In genomic region chr6:127114753-127115456, GRCm38 (mm10) we compare ENCODE assay signal across 20 mouse cellular contexts. TPM values are rescaled to one million over a fixed set of nuclear protein-coding genes. Genes with fewer than 3 reads are reported as not detected.
DNase-seq lines count a peak whose midpoint lies in the region; ATAC-seq and TF ChIP-seq lines count a peak whose summit lies in the region.
"Had no signal": no experiment of that assay in that cellular context is flagged by ENCODE, and none has a peak within 500 bp of the region (broad histone marks: within the 10 kb centered on the region; RNA-seq: fewer than 3 reads in every experiment).

No protein-coding gene starts in this region.

- H3K4me1 ChIP-seq in forebrain, embryonic 13.5 days = 0 out of 2 replicates have a peak, but pooled peaks cover 5% of the 10 kb centered on the region
- peaks cover 3% of the 10 kb centered on the region for H3K4me1 ChIP-seq in forebrain, embryonic 12.5 days
- H3K4me1 ChIP-seq in forebrain, postnatal 0 days (ENCODE audit: insufficient read depth) = no peaks in the 10 kb centered on the region
- no peaks in the 10 kb centered on the region for H3K4me1 ChIP-seq in midbrain, embryonic 16.5 days (ENCODE audit: control insufficient read depth, insufficient read depth, low read length)
- H3K4me1 ChIP-seq in limb, embryonic 10.5 days = no peaks in the 10 kb centered on the region

- no peaks in the 10 kb centered on the region; the same call in 1 of the 2 replicates for H3K27me3 ChIP-seq in forebrain, embryonic 13.5 days
- peaks cover 8% of the 10 kb centered on the region; the same call in 1 of the 2 replicates for H3K27me3 ChIP-seq in forebrain, embryonic 12.5 days
- no peaks in the 10 kb centered on the region for H3K27me3 ChIP-seq in forebrain, postnatal 0 days (ENCODE audit: insufficient read depth, low read length)
- H3K27me3 ChIP-seq in midbrain, embryonic 16.5 days (ENCODE audit: control insufficient read depth, insufficient read depth, low read depth, low read length) = no peaks in the 10 kb centered on the region
- H3K27me3 ChIP-seq in limb, embryonic 10.5 days (ENCODE audit: low read depth, poor library complexity, severe bottlenecking) = 0 out of 2 replicates have a peak, but pooled peaks cover 7% of the 10 kb centered on the region
- H3K27me3 ChIP-seq: heart, embryonic 13.5 days had no signal

- H3K27ac ChIP-seq in forebrain, embryonic 13.5 days = no peak overlapping the region; the same call in 1 of the 2 replicates
- no peak overlapping the region for H3K27ac ChIP-seq in forebrain, embryonic 12.5 days
- H3K27ac ChIP-seq in forebrain, postnatal 0 days (ENCODE audit: low read depth, low read length) = no peak overlapping the region
- H3K27ac ChIP-seq in midbrain, embryonic 16.5 days (ENCODE audit: low read length) = no peak overlapping the region
- H3K27ac ChIP-seq in limb, embryonic 10.5 days = no peak overlapping the region
- H3K27ac ChIP-seq: heart, embryonic 13.5 days had no signal

- no peak for TF ChIP-seq CTCF in forebrain, postnatal 0 days (IDR thresholded peaks at IDR 0.05; ENCODE audit: low read depth)

- H3K36me3 ChIP-seq in forebrain, embryonic 13.5 days (ENCODE audit: poor library complexity, severe bottlenecking) = no peaks in the 10 kb centered on the region
- H3K36me3 ChIP-seq in forebrain, embryonic 12.5 days (replicated peaks) = no peaks in the 10 kb centered on the region
- no peaks in the 10 kb centered on the region for H3K36me3 ChIP-seq in forebrain, postnatal 0 days (ENCODE audit: insufficient read depth)
- H3K36me3 ChIP-seq in midbrain, embryonic 16.5 days (ENCODE audit: control insufficient read depth, insufficient read depth, low read length) = no peaks in the 10 kb centered on the region
- no peaks in the 10 kb centered on the region for H3K36me3 ChIP-seq in limb, embryonic 10.5 days
- H3K36me3 ChIP-seq: G1E; heart, embryonic 13.5 days had no signal

- no peak overlapping the region for H3K9ac ChIP-seq in forebrain, embryonic 13.5 days
- no peak overlapping the region for H3K9ac ChIP-seq in forebrain, embryonic 12.5 days
- no peak overlapping the region for H3K9ac ChIP-seq in forebrain, postnatal 0 days
- no peak overlapping the region for H3K9ac ChIP-seq in midbrain, embryonic 16.5 days (ENCODE audit: low read depth, low read length)
- H3K9ac ChIP-seq: heart, embryonic 13.5 days had no signal

- no peaks in the 10 kb centered on the region for H3K9me3 ChIP-seq in forebrain, embryonic 13.5 days (replicated peaks)
- no peaks in the 10 kb centered on the region for H3K9me3 ChIP-seq in forebrain, embryonic 12.5 days
- no peaks in the 10 kb centered on the region for H3K9me3 ChIP-seq in forebrain, postnatal 0 days (ENCODE audit: low read length)
- H3K9me3 ChIP-seq in midbrain, embryonic 16.5 days (replicated peaks; ENCODE audit: control insufficient read depth, low read length, poor library complexity, severe bottlenecking) = no peaks in the 10 kb centered on the region
- no peaks in the 10 kb centered on the region for H3K9me3 ChIP-seq in limb, embryonic 10.5 days (replicated peaks)
- H3K9me3 ChIP-seq: G1E; heart, embryonic 13.5 days had no signal

- no peak overlapping the region for H3K4me2 ChIP-seq in forebrain, embryonic 13.5 days
- H3K4me2 ChIP-seq in forebrain, embryonic 12.5 days = no peak overlapping the region
- H3K4me2 ChIP-seq in forebrain, postnatal 0 days (ENCODE audit: low read depth) = no peak overlapping the region
- H3K4me2 ChIP-seq in midbrain, embryonic 16.5 days (ENCODE audit: low read length) = no peak overlapping the region
- H3K4me2 ChIP-seq: heart, embryonic 13.5 days had no signal

- peak; percentile 38; the same call in 1 of the 2 replicates for ATAC-seq in forebrain, embryonic 13.5 days
- ATAC-seq in forebrain, embryonic 12.5 days (ENCODE audit: low FRiP score) = no peak
- ATAC-seq in forebrain, postnatal 0 days = peak; percentile 47; the same call in 1 of the 2 replicates
- peak; percentile 71 for ATAC-seq in midbrain, embryonic 16.5 days

- DNase-seq in left cerebral cortex, postnatal 4 days = peak; percentile 87
- DNase-seq in left cerebral cortex, adult 8-10 months (ENCODE audit: low spot score in 2 of 2) = no peak
- DNase-seq in forebrain, postnatal 0 days = peak; percentile 33
- DNase-seq in limb, embryonic 10.5 days (ENCODE audit: low spot score) = no peak
- DNase-seq in heart, postnatal 36 days = no peak
- DNase-seq: cerebellum, adult 11 months; embryo, embryonic 11 days; lung, adult 2 months; thymus, postnatal 4 days had no signal

- H3K4me3 ChIP-seq in forebrain, embryonic 13.5 days = no peak overlapping the region
- no peak overlapping the region for H3K4me3 ChIP-seq in forebrain, embryonic 12.5 days (replicated peaks)
- H3K4me3 ChIP-seq in forebrain, postnatal 0 days (ENCODE audit: low read depth, low read length) = no peak overlapping the region
- H3K4me3 ChIP-seq in midbrain, embryonic 16.5 days (ENCODE audit: low read depth, low read length) = no peak overlapping the region
- H3K4me3 ChIP-seq in limb, embryonic 10.5 days = no peak overlapping the region
- H3K4me3 ChIP-seq: heart, embryonic 13.5 days; myocyte had no signal

- WGBS in forebrain, embryonic 13.5 days = 65% methylated on average over 23 of the region's 23 CpGs
- WGBS in forebrain, embryonic 12.5 days = 66% methylated on average over 23 of the region's 23 CpGs
- WGBS in forebrain, postnatal 0 days = 51% methylated on average over 23 of the region's 23 CpGs
- 36% methylated on average over 23 of the region's 23 CpGs for WGBS in midbrain, embryonic 16.5 days
- 69% methylated on average over 23 of the region's 23 CpGs for WGBS in limb, embryonic 10.5 days

- intact Hi-C loops in left cerebral cortex, postnatal 4 days (cut with DNase I) = no loop called here
- intact Hi-C loops in heart, postnatal 36 days (cut with DNase I) = no loop called here

RNA-seq across cellular contexts. Expression of gene Tigar, which starts 5.5 kb away (rescaled TPM):
- 6.6 and 7.0 TPM in 2 replicates for polyA plus RNA-seq in forebrain, embryonic 13.5 days (2015; fragmentation: Nextera tagmentation; extraction: Ambion mirVana)
- polyA plus RNA-seq in forebrain, embryonic 12.5 days (2016; fragmentation: Nextera tagmentation; extraction: Ambion mirVana) = 8.8 and 9.9 TPM in 2 replicates
- total RNA-seq in left cerebral cortex, postnatal 4 days (2021) = 10 to 100 TPM; 16.4 to 18.6 TPM
- 10 to 100 TPM; 23.1 to 25.8 (median 24.3) TPM for total RNA-seq in left cerebral cortex, adult 8-10 months (2022)
- 8.1 and 9.3 TPM in 2 replicates for total RNA-seq in forebrain, postnatal 0 days (2014; rRNA removed)
- 6.1 and 6.8 TPM in 2 replicates for polyA plus RNA-seq in forebrain, postnatal 0 days (2015; fragmentation: Nextera tagmentation; extraction: Ambion mirVana)
- 5.9 and 7.4 TPM in 2 replicates for polyA plus RNA-seq in midbrain, embryonic 16.5 days (2015; fragmentation: Nextera tagmentation; extraction: Ambion mirVana)
- 4.7 and 5.1 TPM in 2 replicates for polyA plus RNA-seq in limb, embryonic 10.5 days (2016; fragmentation: Nextera tagmentation; extraction: Ambion mirVana)
- total RNA-seq in heart, postnatal 36 days (2021) = 10 to 100 TPM; 45.8 to 48.8 TPM

RNA-seq across cellular contexts. Expression of gene Ccnd2, which starts 37.1 kb away (rescaled TPM):
- polyA plus RNA-seq in forebrain, embryonic 13.5 days (2015; fragmentation: Nextera tagmentation; extraction: Ambion mirVana) = 1,785 and 2,054 TPM in 2 replicates
- 1,349 and 1,505 TPM in 2 replicates for polyA plus RNA-seq in forebrain, embryonic 12.5 days (2016; fragmentation: Nextera tagmentation; extraction: Ambion mirVana)
- total RNA-seq in left cerebral cortex, postnatal 4 days (2021) = 100 to 1,000 TPM; 139 to 147 TPM
- total RNA-seq in left cerebral cortex, adult 8-10 months (2022) = 10 to 100 TPM; 63.0 to 86.8 (median 73.0) TPM
- 31.4 and 44.1 TPM in 2 replicates for total RNA-seq in forebrain, postnatal 0 days (2014; rRNA removed)
- 430 and 467 TPM in 2 replicates for polyA plus RNA-seq in forebrain, postnatal 0 days (2015; fragmentation: Nextera tagmentation; extraction: Ambion mirVana)
- 245 and 326 TPM in 2 replicates for polyA plus RNA-seq in midbrain, embryonic 16.5 days (2015; fragmentation: Nextera tagmentation; extraction: Ambion mirVana)
- 609 and 799 TPM in 2 replicates for polyA plus RNA-seq in limb, embryonic 10.5 days (2016; fragmentation: Nextera tagmentation; extraction: Ambion mirVana)
- total RNA-seq in heart, postnatal 36 days (2021) = 100 to 1,000 TPM; 107 to 138 TPM

RNA-seq across cellular contexts. Expression of gene Fgf23, which starts 42.2 kb away (rescaled TPM):
- polyA plus RNA-seq in forebrain, embryonic 13.5 days (2015; fragmentation: Nextera tagmentation; extraction: Ambion mirVana) = not detected in 2 replicates
- 0.14 TPM in 1 of 2 replicates, not detected in the other for polyA plus RNA-seq in forebrain, embryonic 12.5 days (2016; fragmentation: Nextera tagmentation; extraction: Ambion mirVana)
- under 1 TPM; 0.38 to 0.54 TPM for total RNA-seq in left cerebral cortex, postnatal 4 days (2021)
- under 1 TPM in 3 of 4 experiments, not detected in 1; 0.39 to 0.84 (median 0.71) TPM for total RNA-seq in left cerebral cortex, adult 8-10 months (2022)
- total RNA-seq in forebrain, postnatal 0 days (2014; rRNA removed) = 0.15 and 0.38 TPM in 2 replicates
- polyA plus RNA-seq in forebrain, postnatal 0 days (2015; fragmentation: Nextera tagmentation; extraction: Ambion mirVana) = 0.08 and 0.13 TPM in 2 replicates
- polyA plus RNA-seq in midbrain, embryonic 16.5 days (2015; fragmentation: Nextera tagmentation; extraction: Ambion mirVana) = 0.26 and 0.39 TPM in 2 replicates
- polyA plus RNA-seq in limb, embryonic 10.5 days (2016; fragmentation: Nextera tagmentation; extraction: Ambion mirVana) = not detected in 2 replicates
- under 1 TPM in 1 of 2 experiments, not detected in 1; 0.14 TPM for total RNA-seq in heart, postnatal 36 days (2021)
- total RNA-seq: adrenal gland, postnatal 4 days had no signal
- polyA plus RNA-seq: G1E; gonadal fat pad, adult 2 months; kidney, embryonic 14.5 days; lung, adult 2 months; myocyte; small intestine, adult 2 months; stomach, embryonic 16.5 days had no signal

Comparison
In these comparisons a context has a peak if more than half of its experiments do, and no peak if none do; other contexts are left out.
1. DNase-seq: peak in left cerebral cortex, postnatal 4 days (single experiment) and forebrain, postnatal 0 days (single experiment); none in left cerebral cortex, adult 8-10 months (0 of 2), limb, embryonic 10.5 days (single experiment) and heart, postnatal 36 days (0 of 2).